18 mouse cellular contexts compared by ENCODE assay signal in genomic region chr3:59808769-59809518, GRCm38 (mm10). TPM values are rescaled to one million over a fixed set of nuclear protein-coding genes. Genes with fewer than 3 reads are reported as not detected.
"Had no signal": no experiment of that assay in that cellular context is flagged by ENCODE, and none has a peak within 500 bp of the region (broad histone marks: within the 10 kb centered on the region; RNA-seq: fewer than 3 reads in every experiment).

No protein-coding gene starts in this region.

RNA-seq across cellular contexts. Expression of gene Gm8298, which starts 51.9 kb away (rescaled TPM):
- polyA plus RNA-seq: liver, embryonic 15.5 days; liver, postnatal 0 days; lung, adult 2 months; lung, embryonic 15.5 days; lung, postnatal 0 days; macrophage; midbrain, embryonic 10.5 days; midbrain, embryonic 13.5 days; midbrain, embryonic 15.5 days; midbrain, postnatal 0 days; neural tube, embryonic 12.5 days; neural tube, embryonic 14.5 days; spleen, adult 2 months; stomach, embryonic 15.5 days; stomach, postnatal 0 days; testis, adult 2 months; thymus, adult 2 months; urinary bladder, adult 2 months had no signal
